Mouse (Mus musculus): ENCODE measurements around the gene Amdhd2.

DNA sequence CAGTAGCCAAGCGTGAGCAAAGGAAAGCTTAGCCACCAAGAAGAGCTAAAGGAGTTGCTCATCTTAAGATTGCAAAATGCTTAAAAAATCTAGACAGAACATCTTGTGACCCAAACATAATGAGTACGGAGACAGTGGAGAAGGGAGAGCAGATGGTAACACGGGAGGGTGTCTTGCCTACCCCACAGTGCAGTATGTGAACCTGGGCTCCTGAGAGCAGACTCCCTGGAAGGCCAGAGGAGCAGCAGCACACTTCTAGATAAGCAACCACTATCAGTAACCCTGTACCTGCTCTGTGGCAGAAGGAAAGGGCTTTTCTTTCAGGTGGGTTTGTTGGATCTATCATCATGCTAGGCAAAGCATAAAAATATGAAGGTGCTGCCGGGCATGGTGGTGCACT is 50.5 kb downstream of the Amdhd2 start:
- TF ChIP-seq CTCF (IDR thresholded peaks at IDR 0.05; ENCODE audit: low read depth, low read length): no peak
- TF ChIP-seq POLR2A (IDR thresholded peaks at IDR 0.05; ENCODE audit: insufficient read depth, low read length): no peak
- TF ChIP-seq EP300 (IDR thresholded peaks at IDR 0.05; ENCODE audit: insufficient read depth, low read depth, low read length): no peak

All from ES-Bruce4 (cell line).